Mouse (Mus musculus): ENCODE data around the gene Noxo1.

Noxo1 gene

GRCm38 (mm10) chr17:24739926-24740325 is 43.9 kb downstream of the Noxo1 start:
- in situ Hi-C loops (cut with MboI, MseI), result no loop called here

- in situ Hi-C loops (cut with MboI, MseI), result no loop called here
Observed at GRCm38 (mm10) chr17:24742307-24742706, 46.3 kb downstream of the Noxo1 start.

GRCm38 (mm10) chr17:24743896-24744295 is 47.9 kb downstream of the Noxo1 start:
- in situ Hi-C loops (cut with MboI, MseI), result no loop called here

GRCm38 (mm10) chr17:24744381-24744780 is 48.3 kb downstream of the Noxo1 start:
- in situ Hi-C loops (cut with MboI, MseI), result no loop called here

- in situ Hi-C loops (cut with MboI, MseI), result no loop called here
Observed at GRCm38 (mm10) chr17:24745526-24746497, 49.8 kb downstream of the Noxo1 start.

- in situ Hi-C loops (cut with MboI, MseI), result no loop called here
Observed at GRCm38 (mm10) chr17:24746986-24747385, 51.0 kb downstream of the Noxo1 start.

Data from T-helper 2 cell (primary cell).